In the genomic region with DNA sequence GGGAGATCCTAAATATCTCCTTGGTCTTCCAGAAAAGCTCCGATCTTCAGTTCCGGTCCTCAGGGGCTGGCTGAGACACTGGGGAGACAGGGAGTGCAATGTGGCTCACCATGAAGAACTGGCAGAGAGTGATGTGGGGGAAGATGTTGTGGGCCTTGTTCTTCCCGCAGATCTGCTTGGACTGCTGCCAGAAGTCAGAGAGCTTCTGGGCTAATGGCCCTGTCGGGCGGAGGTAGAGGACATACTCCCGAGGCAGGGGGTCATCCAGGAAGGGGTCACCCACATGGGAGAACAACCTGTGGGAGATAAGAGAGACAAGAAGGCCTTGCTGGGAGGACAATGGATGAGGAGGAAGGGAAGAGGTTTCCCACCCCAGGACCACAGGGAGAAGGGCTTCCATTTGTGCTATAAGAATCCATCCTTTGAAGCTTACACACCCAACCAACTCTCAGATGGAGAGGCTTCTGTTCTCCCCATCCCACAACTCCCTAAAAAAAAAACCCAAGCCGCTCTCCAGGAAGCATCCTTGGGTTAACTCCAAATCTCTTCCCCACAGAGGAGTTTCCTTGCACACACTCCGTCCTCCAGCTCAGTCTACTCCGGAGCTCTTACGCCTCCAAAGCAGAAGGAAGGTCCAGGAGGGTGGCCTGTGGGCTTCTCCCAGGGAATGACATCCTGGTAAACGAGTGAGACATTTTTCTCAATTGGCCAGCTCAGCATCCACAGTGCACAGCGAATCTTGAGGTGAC, we compare ENCODE assay signal across 13 mouse cellular contexts. TPM values are rescaled to one million over a fixed set of nuclear protein-coding genes. Genes with fewer than 3 reads are reported as not detected.
A peak's percentile ranks its signal among the peaks of the same experiment; 100 is the strongest.
DNase-seq lines count a peak whose midpoint lies in the region; ATAC-seq lines count a peak whose summit lies in the region.
"Had no signal": no experiment of that assay in that cellular context is flagged by ENCODE, and none has a peak within 500 bp of the region (broad histone marks: within the 10 kb centered on the region; RNA-seq: fewer than 3 reads in every experiment).

No protein-coding gene starts in this region.

- no peaks in the 10 kb centered on the region for H3K36me3 ChIP-seq in forebrain, embryonic 10.5 days (replicated peaks)
- H3K36me3 ChIP-seq in forebrain, embryonic 11.5 days (ENCODE audit: control insufficient read depth, insufficient read depth, low read length), result no peaks in the 10 kb centered on the region
- peaks cover 10% of the 10 kb centered on the region; the same call in 1 of the 2 replicates for H3K36me3 ChIP-seq in neural tube, embryonic 13.5 days
- H3K36me3 ChIP-seq in hindbrain, embryonic 16.5 days (ENCODE audit: control insufficient read depth, insufficient read depth, low read length), result no peaks in the 10 kb centered on the region
- H3K36me3 ChIP-seq: stomach, embryonic 15.5 days had no signal

- 82% methylated on average over 12 of the region's 12 CpGs for WGBS in forebrain, embryonic 10.5 days
- 86% methylated on average over 12 of the region's 12 CpGs for WGBS in forebrain, embryonic 11.5 days
- WGBS in neural tube, embryonic 13.5 days, result 65% methylated on average over 12 of the region's 12 CpGs
- 51% methylated on average over 12 of the region's 12 CpGs for WGBS in hindbrain, embryonic 16.5 days

- intact Hi-C loops in gastrocnemius, postnatal 36 days (cut with DNase I), result no loop called here

- H3K27ac ChIP-seq in forebrain, embryonic 10.5 days, result 0 out of 2 replicates have a peak overlapping the region, but pooled peaks have one; percentile 13
- H3K27ac ChIP-seq in forebrain, embryonic 11.5 days (ENCODE audit: low read depth, low read length), result no peak overlapping the region
- H3K27ac ChIP-seq in neural tube, embryonic 13.5 days (replicated peaks), result peak overlapping the region; percentile 79
- peak overlapping the region; percentile 52 for H3K27ac ChIP-seq in hindbrain, embryonic 16.5 days (ENCODE audit: low read depth, low read length)
- H3K27ac ChIP-seq: stomach, embryonic 15.5 days had no signal

- no peak overlapping the region for H3K4me2 ChIP-seq in forebrain, embryonic 11.5 days (ENCODE audit: low read depth, low read length, severe bottlenecking)
- H3K4me2 ChIP-seq in neural tube, embryonic 13.5 days, result no peak overlapping the region
- H3K4me2 ChIP-seq in hindbrain, embryonic 16.5 days (ENCODE audit: low read length), result no peak overlapping the region
- H3K4me2 ChIP-seq: stomach, embryonic 15.5 days had no signal

- H3K4me1 ChIP-seq in forebrain, embryonic 10.5 days, result peaks cover 11% of the 10 kb centered on the region
- no peaks in the 10 kb centered on the region; the same call in 1 of the 2 replicates for H3K4me1 ChIP-seq in forebrain, embryonic 11.5 days (replicated peaks; ENCODE audit: control insufficient read depth, insufficient read depth, low read length)
- peaks cover 30% of the 10 kb centered on the region for H3K4me1 ChIP-seq in neural tube, embryonic 13.5 days (replicated peaks)
- H3K4me1 ChIP-seq in hindbrain, embryonic 16.5 days (ENCODE audit: control insufficient read depth, insufficient read depth, low read depth, low read length), result peaks cover 18% of the 10 kb centered on the region
- H3K4me1 ChIP-seq: stomach, embryonic 15.5 days had no signal

- H3K9me3 ChIP-seq in forebrain, embryonic 10.5 days, result no peaks in the 10 kb centered on the region
- H3K9me3 ChIP-seq in forebrain, embryonic 11.5 days (ENCODE audit: control insufficient read depth, low read length), result no peaks in the 10 kb centered on the region
- H3K9me3 ChIP-seq in neural tube, embryonic 13.5 days, result no peaks in the 10 kb centered on the region
- H3K9me3 ChIP-seq in hindbrain, embryonic 16.5 days (ENCODE audit: control insufficient read depth, low read length), result no peaks in the 10 kb centered on the region
- H3K9me3 ChIP-seq: stomach, embryonic 15.5 days had no signal

- no peaks in the 10 kb centered on the region for H3K27me3 ChIP-seq in forebrain, embryonic 10.5 days (ENCODE audit: poor library complexity, severe bottlenecking)
- H3K27me3 ChIP-seq in forebrain, embryonic 11.5 days (ENCODE audit: control insufficient read depth, insufficient read depth, low read length), result no peaks in the 10 kb centered on the region
- H3K27me3 ChIP-seq in neural tube, embryonic 13.5 days, result no peaks in the 10 kb centered on the region
- no peaks in the 10 kb centered on the region for H3K27me3 ChIP-seq in hindbrain, embryonic 16.5 days (replicated peaks; ENCODE audit: control insufficient read depth, insufficient read depth, low read length)
- H3K27me3 ChIP-seq: stomach, embryonic 15.5 days had no signal

- no peak overlapping the region for H3K9ac ChIP-seq in forebrain, embryonic 11.5 days (ENCODE audit: low read length)
- 0 out of 2 replicates have a peak overlapping the region, but pooled peaks have one; percentile 8 for H3K9ac ChIP-seq in neural tube, embryonic 13.5 days
- no peak overlapping the region for H3K9ac ChIP-seq in hindbrain, embryonic 16.5 days (ENCODE audit: low read depth, low read length)
- H3K9ac ChIP-seq: stomach, embryonic 15.5 days had no signal

- no peak for ATAC-seq in forebrain, embryonic 11.5 days (replicated peaks; ENCODE audit: low FRiP score)
- no peak for ATAC-seq in neural tube, embryonic 13.5 days (ENCODE audit: low read depth)
- no peak for ATAC-seq in hindbrain, embryonic 16.5 days

- no peak for DNase-seq in forebrain, embryonic 10.5 days (ENCODE audit: extremely low spot score, low spot score)
- DNase-seq in forebrain, embryonic 11.5 days (ENCODE audit: low spot score), result no peak
- DNase-seq in neural tube, embryonic 10.5 days (ENCODE audit: extremely low spot score, low spot score), result no peak
- peak; percentile 29 for DNase-seq in right cerebral cortex, postnatal 14 days
- no peak for DNase-seq in thymus, postnatal 4 days
- no peak for DNase-seq in gastrocnemius, postnatal 36 days
- DNase-seq: kidney, postnatal 14 days; lung, adult 2 months had no signal

- no peak overlapping the region for H3K4me3 ChIP-seq in forebrain, embryonic 10.5 days
- no peak overlapping the region for H3K4me3 ChIP-seq in forebrain, embryonic 11.5 days (ENCODE audit: low read depth, low read length)
- no peak overlapping the region for H3K4me3 ChIP-seq in neural tube, embryonic 13.5 days
- H3K4me3 ChIP-seq in hindbrain, embryonic 16.5 days (ENCODE audit: low read length), result no peak overlapping the region
- H3K4me3 ChIP-seq: erythroblast, embryonic 14.5 days; stomach, embryonic 15.5 days had no signal

RNA-seq across cellular contexts. Expression of a gene that starts 46.1 kb away (rescaled TPM):
- 0.10 TPM in 1 of 2 replicates, not detected in the other for polyA plus RNA-seq in forebrain, embryonic 10.5 days (2016; fragmentation: Nextera tagmentation; extraction: Ambion mirVana)
- not detected in 2 replicates for polyA plus RNA-seq in forebrain, embryonic 11.5 days (2014; fragmentation: Nextera tagmentation; extraction: Ambion mirVana)
- polyA plus RNA-seq in neural tube, embryonic 13.5 days (2015; fragmentation: Nextera tagmentation; extraction: Ambion mirVana), result 0.15 and 0.20 TPM in 2 replicates
- polyA plus RNA-seq in hindbrain, embryonic 16.5 days (2015; fragmentation: Nextera tagmentation; extraction: Ambion mirVana), result 0.06 and 0.40 TPM in 2 replicates
- total RNA-seq in gastrocnemius, postnatal 36 days (2021), result not detected
- polyA plus RNA-seq: erythroblast, embryonic 14.5 days; gonadal fat pad, adult 2 months; stomach, embryonic 15.5 days had no signal
